Mouse (Mus musculus): ENCODE results near the gene Npff.

Gene Npff

GRCm38 (mm10) chr15:102519211-102520141 is 5.3 kb downstream of the Npff start:
- DNase-seq (ENCODE audit: low read depth, low spot score), result no peak

DNA sequence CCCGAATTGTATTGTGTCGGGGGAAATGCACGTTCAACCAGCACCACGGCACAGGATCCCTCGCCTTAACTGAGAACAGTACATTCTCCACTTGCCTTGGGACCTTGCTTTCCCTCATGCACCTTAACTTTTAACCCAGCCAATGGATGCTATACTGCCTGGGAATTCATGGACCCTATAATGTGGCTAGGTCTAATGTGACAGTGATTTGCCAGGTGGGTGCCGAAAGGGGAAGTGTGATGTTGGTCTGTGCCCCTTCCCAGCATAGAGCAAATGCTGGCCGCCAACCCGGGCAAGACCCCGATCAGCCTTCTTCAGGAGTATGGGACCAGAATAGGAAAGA is 5.9 kb downstream of the Npff start:
- no peak for DNase-seq (ENCODE audit: low read depth, low spot score)

DNA sequence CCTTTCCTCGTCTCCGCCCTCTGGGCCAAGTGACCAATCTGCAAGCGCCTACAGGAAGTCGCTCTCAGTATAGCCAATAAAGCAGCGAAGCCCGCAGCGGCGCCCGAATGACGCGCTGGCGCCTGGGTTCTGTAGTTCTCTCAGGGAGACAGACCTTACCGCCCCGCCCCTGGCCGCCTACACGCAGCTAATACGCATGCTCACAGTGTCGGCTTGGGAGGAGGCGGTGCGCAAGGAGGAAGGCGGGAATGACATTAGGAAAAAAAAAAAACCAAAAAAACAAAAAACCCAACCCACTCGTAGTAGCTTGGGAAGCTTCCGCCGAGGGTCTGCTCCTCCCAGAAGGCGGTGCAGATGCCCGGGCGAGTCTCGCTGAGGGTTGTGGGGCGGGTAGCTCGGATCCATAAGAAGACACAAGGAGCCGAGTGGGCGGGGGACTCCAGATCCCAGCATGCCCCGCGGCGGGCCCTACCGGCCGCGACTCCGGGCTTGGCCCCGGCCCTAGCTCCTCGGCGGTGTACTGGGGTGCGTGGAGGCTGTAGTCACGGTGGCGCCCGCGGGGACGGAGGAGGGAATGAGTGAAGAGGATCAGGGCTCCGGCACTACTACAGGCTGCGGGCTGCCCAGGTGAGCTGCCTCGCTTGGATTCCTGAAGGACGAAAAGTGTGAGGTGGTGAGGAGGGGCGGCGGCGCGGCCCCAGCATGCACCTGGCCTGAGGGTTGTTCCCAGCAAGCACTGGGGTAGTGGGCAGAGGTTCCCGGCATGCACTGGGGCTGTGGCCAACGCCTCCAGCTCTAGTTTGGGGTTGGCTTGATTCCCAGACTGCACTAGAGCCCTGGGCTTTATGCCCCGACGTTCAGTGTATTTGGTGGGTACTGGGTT is 6.5 kb downstream of the Npff start, which contains the start of gene Tarbp2:
Gene Tarbp2 (plus strand): TSS at position 217 of the 883 bp plus-strand sequence.
- DNase-seq (ENCODE audit: low read depth, low spot score), result peak; percentile 100

DNA sequence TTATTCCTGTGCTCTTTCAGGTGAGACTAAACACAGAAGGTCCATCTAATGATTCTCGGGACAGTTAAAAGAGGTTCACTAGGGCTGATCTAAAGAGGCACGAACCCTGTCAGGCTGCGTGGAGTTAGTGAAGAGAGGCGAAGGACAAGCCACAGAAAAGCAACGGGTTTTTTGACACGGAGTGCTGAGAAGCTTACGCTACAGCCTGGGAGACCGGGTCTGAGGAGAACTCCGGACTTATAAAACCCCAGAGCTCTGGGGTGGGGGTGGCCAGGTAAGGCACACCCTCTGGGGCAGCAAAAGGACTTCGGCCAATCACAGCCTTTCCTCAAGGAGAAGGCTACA is 7.1 kb downstream of the Npff start:
- no peak for DNase-seq (ENCODE audit: low read depth, low spot score)

- DNase-seq (ENCODE audit: low read depth, low spot score), result peak; percentile 79
Observed at GRCm38 (mm10) chr15:102516728-102517404, 7.9 kb downstream of the Npff start, which contains the start of gene Map3k12. Gene Map3k12 (minus strand): TSS chr15:102517064.

- DNase-seq (ENCODE audit: low read depth, low spot score), result no peak
Observed at GRCm38 (mm10) chr15:102516293-102516692, 8.4 kb downstream of the Npff start.

DNA sequence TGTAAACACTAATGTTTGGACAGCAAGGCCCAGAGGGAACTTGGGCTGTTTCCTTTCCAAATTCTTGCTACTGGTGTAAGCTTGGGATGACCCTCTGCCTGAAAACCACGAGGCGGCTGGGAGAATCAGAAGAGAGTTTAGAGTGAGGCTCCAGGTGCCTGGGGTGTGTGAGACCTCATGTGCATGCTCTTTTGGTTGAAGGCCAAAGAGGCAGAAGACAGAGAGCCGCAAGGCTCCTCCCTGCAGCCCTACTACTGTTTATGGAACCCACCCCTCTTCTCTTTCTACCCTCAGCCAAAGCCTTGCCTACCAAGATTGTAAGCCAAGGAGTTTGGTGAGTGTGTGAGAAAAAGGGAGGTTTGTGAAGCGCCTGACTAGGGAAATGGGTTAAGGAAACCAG is 9.0 kb downstream of the Npff start:
- DNase-seq (ENCODE audit: low read depth, low spot score), result no peak

DNA sequence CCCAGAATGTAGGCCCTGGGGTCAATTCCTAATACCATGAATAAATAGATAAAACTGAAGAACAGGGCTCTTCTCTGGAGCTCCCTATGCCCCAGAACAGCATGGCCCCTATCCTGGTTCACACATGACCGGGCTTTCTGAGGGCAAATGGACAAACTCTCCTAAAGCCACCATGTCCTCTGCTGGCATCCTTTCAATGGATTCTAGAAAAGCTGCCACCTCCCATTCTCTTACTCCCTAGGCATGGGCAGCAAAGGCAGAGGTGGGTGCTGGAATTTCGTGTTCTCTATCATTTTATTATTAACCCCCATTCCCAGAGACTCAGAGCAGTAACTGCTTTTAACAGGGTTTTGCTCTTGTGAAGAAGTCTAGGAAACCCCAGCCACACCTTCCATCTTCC is 9.5 kb downstream of the Npff start:
- no peak for DNase-seq (ENCODE audit: low read depth, low spot score)

- no peak for DNase-seq (ENCODE audit: low read depth, low spot score)
Observed at GRCm38 (mm10) chr15:102513004-102513403, 11.7 kb downstream of the Npff start.

DNA sequence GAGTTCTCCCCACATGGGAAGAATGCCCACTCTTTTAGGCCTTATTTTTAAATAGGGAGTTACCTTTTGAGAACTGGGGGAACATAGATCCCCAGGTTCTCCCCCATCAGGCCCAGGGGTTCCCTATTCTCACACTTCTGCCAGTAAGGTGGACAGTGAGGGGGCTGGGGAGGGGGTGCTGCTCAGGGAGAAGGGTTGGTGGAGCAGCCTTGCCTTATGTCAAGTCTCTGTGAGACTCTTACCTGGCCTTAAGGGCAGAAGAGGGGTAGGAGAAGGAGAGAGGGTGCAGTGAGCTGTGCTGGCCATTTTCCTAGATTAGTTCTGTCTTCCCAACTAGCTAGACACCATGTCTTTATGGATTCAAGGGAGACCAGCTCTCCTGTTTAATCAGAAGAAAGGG is 12.3 kb downstream of the Npff start:
- DNase-seq (ENCODE audit: low read depth, low spot score), result no peak

- DNase-seq (ENCODE audit: low read depth, low spot score), result no peak
Observed at GRCm38 (mm10) chr15:102512010-102512409, 12.7 kb downstream of the Npff start.

DNA sequence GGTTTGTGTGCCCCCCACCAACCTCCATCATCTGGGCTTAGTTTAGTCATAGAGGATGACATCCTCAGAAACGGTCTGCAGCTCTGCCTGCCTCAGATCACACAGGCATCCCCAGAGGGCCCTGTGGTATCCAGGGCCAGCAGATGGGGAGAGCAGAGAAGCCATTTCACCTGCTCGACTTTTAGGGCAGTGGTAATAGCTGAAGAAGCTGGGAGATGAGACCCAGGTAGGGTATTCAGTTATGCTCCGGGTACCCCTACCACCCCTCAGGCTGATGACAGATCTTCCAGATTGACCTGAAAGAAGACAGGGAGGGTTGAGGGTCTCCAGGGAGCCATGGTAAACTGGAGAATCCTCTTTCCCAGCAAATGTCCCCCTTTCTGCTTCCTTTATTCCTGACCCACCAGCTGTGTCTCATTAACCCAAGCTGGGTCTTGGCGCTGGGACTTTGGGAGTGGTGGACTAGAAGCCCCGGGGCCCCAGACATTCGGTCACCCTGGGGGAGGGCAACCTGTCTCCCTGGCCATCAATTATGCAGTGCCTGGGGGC is 13.4 kb downstream of the Npff start:
- no peak for DNase-seq (ENCODE audit: low read depth, low spot score)

DNA sequence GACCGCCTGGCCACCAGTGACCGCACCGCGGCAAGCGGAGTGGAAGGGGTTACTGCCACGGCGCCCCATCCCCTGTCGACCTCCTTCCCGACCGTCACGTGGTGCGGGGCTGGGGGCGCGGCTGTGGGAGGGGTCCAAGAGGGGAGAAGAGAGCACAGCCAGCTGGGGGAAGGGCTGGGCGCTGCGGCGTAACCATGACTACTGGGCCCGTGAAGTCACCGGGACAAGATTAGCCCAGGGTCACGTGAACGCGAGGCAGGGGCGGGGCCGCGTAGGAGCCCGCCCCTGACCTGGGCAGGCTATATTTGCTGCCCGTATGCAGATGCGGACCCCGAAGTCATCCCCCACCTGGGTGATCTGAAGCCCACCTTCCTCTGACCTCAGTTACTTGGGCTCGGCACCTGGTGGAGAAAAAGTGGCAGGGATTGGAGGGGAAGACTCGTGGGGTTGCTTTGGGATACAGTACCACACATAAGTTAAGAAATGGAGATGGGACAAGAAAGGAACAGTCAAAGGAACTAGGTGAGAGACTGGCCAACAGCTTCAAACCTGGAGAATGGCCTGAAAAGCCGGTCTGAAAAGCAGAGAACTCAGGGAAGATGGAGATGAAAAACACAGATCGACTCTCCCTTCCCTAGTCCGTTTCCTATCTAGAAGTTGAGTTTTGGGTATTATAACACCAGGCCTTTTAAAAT is 14.0 kb downstream of the Npff start:
- peak; percentile 76 for DNase-seq (ENCODE audit: low read depth, low spot score)

GRCm38 (mm10) chr15:102510110-102510509 is 14.6 kb downstream of the Npff start:
- no peak for DNase-seq (ENCODE audit: low read depth, low spot score)

DNA sequence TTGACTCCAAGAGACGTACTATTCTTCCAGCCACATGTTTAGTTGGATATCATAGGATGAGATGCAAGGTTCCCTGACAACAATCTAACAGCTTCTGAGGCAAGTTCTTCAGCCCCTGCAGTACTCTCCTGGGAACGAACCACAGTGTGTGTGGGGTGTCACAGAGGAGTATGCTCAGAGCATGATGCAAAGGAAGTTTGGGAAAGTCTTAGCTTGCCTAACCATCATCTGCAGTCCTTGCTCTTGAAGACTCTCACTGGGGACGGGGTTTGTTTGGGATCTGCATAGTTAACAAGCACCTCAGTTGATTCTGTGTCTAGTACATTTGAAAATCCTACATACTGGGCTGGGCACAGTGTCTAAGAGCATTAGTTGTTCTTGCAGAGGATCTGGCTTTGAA is 16.4 kb downstream of the Npff start:
- no peak for DNase-seq (ENCODE audit: low read depth, low spot score)

- DNase-seq (ENCODE audit: low read depth, low spot score), result no peak
Observed at GRCm38 (mm10) chr15:102507561-102507960, 17.2 kb downstream of the Npff start.

DNA sequence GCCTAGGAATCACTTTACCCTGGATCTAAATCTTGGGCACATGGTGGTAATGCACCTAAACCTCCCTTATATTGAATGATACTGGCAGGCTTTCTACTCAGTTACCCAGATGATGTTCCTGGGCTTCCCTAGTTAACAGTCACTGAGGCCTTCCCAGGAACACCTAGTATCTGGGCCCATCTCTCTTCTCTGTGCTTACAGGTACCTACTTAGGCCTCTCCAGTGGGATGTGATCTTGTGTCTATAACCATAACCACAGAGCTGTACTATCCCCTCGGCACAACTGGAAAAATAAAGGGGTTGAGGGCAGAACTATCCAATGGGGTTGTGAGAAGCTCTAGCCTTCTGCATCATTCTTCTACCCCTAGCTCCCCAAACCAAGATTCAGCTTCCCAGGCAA is 17.9 kb downstream of the Npff start:
- DNase-seq (ENCODE audit: low read depth, low spot score), result no peak

- no peak for DNase-seq (ENCODE audit: low read depth, low spot score)
Observed at GRCm38 (mm10) chr15:102506464-102506830, 18.3 kb downstream of the Npff start.

DNA sequence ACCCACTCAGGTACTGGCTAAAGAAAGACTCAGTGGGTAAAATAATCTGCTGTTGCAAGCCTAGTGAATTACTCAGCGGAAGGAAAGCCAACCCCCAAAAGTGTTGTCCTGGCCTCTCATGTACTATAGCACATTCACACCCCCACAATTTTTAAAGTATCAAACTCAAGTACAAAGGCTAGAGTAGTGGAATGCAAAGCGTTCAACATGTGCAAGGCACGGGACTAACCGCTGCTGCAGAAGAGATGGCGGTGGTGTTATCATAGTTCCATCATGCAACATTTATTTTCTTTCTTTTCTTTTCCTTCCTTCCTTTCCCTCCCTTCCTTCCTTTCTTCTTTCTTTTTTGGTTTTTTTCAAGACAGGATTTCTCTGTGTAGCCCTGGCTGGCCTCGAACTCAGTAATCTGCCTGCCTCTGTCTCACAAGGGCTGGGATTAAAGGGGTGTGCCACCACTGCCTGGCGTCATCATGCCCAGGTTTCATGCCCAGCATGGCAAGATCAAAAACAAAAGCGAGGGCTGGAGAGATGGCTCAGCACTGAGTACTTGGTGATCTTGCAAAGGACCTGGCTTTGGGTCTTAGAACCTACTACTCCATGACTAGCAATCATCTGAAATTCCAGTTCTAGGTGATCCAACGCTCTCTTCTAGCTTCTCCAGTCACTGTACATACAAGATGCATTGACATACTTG is 18.8 kb downstream of the Npff start:
- no peak for DNase-seq (ENCODE audit: low read depth, low spot score)

- DNase-seq (ENCODE audit: low read depth, low spot score), result no peak
Observed at GRCm38 (mm10) chr15:102505073-102505769, 19.5 kb downstream of the Npff start.

Data from CD4-positive helper T cell, adult 2 months (primary cell).